Mouse (Mus musculus) cerebellum, postnatal 36 days (tissue): ENCODE measurements around the gene Fam102a.
"Not testable (repeated sequence)": the region's sequence is repeated elsewhere in the genome, so short reads cannot be mapped to it uniquely, and the experiment has no call there.

ENCODE experiments used
- DNase-seq, 2 experiments: peaks; one replicate each; pipeline ENCODE4 v3.0.0; 2021 to 2022; ENCODE audit warnings: mixed read lengths in 2 of 2

Gene Fam102a

DNA sequence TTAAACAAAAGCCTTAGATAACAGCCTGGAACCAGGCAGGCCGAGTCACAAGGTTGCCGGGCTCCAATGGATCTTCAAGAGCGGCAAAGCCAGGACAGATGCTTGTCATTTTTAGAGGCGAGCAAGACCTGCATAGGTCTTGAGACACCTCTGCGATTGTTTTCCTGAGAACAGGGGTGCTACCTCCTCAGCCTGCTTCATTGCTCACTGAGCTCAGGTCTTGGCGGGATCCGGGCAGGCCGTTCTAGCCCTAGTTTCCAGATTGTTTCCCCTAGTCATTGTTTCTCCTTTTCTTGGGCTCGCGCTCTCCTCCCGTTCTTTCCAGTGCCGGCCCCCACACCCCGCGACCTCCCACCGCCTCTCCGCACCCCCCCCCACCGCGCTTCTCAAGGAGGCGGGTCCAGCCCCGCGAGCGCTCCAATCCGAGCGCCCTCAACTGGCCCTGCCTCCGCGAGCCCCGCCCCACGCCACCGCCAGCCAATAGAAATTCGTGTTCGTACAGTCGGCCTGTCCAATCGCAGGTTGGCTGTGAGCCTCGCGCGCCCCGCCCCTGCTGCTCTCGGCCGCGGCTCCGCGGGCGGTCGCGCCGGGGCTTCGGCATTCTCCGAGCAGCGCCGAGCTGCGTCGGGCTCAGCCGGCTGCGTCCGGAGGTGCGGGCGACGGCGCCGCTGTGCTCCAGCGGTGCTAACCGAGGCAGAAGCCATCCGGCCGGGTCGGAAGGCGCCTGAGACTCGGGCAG is at the start of gene Fam102a:
Gene Fam102a, plus strand, starts transcription at position 600 of the 739 bp plus-strand sequence.
- DNase-seq = peak; percentile 99 to 100

- DNase-seq = no peak
Observed at GRCm38 (mm10) chr2:32485751-32486150, 49.4 kb upstream of the Fam102a start.

DNA sequence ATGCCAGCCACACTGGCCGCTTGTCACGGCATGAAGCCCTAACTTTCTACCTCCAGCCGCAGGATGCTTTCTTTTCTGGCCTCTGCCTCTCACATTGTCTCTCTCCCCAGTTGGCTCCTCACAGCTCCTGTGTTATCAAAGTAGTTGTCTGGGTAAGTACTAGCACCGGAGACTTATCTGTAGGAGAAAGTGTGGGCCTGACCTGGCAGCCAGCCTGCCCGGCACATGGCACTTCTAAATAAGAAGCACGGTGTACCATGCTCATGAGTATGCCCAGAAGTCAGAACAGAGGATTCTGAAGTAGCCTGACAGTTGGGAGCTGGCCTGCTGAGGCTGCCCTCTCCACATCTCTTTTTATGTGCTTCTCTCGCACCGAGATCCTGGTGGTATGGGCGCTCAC is 49.0 kb upstream of the Fam102a start:
- DNase-seq = no peak

GRCm38 (mm10) chr2:32487124-32487623 is 48.0 kb upstream of the Fam102a start:
- peak; percentile 90 to 97 for DNase-seq

GRCm38 (mm10) chr2:32488679-32489078 is 46.5 kb upstream of the Fam102a start:
- DNase-seq = peak; percentile 76 to 83

- DNase-seq = not testable (repeated sequence)
Observed at GRCm38 (mm10) chr2:32490730-32491129, 44.4 kb upstream of the Fam102a start.

DNA sequence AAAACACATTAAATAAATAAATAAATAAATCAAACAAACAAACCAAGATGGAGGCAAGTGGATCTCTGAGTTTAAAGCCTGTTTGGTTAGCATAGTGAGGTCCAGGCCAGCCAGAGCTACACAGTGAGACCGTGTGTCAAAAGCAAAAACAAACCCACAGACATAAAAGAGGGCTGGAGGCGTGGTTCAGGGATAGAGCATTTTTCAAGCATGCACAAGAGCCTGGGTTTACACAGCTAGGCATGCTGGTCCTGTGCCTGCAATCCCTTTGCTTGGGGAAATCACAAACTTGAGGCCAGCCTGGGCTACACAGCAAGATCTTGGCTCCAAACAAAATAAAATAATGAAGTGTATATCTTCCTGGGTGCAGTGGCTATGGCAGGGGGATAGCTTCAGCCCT is 42.5 kb upstream of the Fam102a start:
- no peak for DNase-seq

GRCm38 (mm10) chr2:32493301-32493701 is 41.8 kb upstream of the Fam102a start:
- no peak for DNase-seq

GRCm38 (mm10) chr2:32494522-32494921 is 40.6 kb upstream of the Fam102a start:
- no peak for DNase-seq

- DNase-seq = no peak
Observed at GRCm38 (mm10) chr2:32495185-32495726, 39.9 kb upstream of the Fam102a start.

- DNase-seq = no peak
Observed at GRCm38 (mm10) chr2:32496190-32496589, 38.9 kb upstream of the Fam102a start.

GRCm38 (mm10) chr2:32499365-32499764 is 35.8 kb upstream of the Fam102a start:
- DNase-seq = no peak

DNA sequence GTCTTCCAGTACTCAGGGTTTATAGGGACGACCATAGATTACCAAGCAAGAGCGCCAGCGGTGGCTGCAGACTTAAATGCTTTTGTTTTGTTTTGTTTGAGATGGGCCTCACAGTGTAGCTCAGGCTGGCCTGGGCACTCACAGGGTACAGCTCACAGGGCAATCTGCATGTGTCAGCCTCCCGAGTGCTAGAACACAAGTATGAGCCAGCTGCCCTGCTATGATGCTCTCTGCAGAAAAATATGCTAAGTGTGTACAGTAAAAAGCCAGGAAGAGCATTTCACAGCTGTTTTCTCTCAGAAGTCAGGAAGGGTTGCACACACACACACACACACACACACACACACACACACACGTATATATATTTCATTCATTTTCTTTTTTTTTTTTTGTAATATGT is 34.7 kb upstream of the Fam102a start:
- no peak for DNase-seq

DNA sequence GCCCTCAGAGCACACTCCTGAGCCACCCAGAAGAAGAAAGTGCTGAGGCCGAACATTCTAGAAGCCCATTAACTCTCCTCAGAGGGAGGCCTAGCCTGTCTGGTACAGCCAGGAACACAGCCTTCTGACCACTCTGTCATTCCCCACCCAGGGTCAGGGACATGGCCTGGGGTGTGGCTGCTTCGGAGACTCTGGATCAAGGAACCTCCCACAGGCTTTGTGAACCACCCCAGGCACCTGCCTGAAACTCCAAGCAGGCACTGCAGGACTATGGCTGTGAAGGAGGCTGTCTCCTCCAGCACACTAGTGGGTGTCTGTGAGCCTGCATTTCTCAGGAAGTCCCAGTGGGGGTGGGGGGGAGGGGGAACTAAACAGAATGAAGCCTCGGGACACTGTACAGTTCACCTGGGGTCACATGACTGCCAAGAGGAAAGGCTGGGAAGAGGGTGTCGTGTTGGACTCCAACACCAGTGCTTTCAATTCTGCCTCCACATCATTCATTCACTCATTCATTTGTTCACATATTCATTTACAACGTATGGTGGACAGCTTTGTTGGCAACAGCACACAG is 33.3 kb upstream of the Fam102a start:
- no peak for DNase-seq

- no peak for DNase-seq
Observed at GRCm38 (mm10) chr2:32502843-32503242, 32.3 kb upstream of the Fam102a start.

DNA sequence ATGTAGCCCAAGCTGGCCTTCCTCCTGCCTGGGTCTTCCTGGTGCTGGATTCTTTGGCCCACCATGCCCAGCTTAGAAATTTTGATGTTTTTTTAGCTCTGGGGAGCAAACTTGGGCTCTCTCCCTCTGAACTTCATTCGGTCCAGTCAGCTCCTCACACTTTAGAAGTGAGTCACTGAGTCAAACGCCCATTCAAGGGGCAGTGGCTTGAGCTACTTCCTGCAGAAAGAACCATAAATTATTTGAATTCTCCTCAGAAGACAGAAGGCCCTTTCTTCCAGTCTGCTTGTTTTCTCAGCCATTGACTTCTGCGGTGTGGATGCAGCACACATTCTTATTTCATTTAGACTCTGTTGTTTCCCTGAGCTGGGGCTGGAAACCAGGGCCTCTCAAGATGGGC is 31.5 kb upstream of the Fam102a start:
- no peak for DNase-seq

DNA sequence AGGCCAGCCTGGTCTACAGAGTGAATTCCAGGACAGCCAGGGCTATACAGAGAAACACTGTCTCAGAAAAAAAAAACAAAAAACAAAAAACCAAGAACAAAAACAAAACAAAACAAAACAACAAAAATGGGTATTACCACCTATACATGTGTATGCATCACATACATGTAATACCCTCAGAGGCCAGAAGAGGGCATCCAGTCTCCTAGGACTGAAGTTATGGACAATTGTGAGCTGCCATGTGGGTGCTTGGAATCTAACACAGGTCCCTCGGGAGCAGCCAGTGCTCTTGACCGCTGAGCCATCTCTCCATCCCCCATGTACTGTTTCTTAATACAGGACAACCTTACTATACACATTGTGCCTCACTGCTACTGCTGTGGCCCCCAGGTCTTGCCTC is 29.6 kb upstream of the Fam102a start:
- DNase-seq = no peak

DNA sequence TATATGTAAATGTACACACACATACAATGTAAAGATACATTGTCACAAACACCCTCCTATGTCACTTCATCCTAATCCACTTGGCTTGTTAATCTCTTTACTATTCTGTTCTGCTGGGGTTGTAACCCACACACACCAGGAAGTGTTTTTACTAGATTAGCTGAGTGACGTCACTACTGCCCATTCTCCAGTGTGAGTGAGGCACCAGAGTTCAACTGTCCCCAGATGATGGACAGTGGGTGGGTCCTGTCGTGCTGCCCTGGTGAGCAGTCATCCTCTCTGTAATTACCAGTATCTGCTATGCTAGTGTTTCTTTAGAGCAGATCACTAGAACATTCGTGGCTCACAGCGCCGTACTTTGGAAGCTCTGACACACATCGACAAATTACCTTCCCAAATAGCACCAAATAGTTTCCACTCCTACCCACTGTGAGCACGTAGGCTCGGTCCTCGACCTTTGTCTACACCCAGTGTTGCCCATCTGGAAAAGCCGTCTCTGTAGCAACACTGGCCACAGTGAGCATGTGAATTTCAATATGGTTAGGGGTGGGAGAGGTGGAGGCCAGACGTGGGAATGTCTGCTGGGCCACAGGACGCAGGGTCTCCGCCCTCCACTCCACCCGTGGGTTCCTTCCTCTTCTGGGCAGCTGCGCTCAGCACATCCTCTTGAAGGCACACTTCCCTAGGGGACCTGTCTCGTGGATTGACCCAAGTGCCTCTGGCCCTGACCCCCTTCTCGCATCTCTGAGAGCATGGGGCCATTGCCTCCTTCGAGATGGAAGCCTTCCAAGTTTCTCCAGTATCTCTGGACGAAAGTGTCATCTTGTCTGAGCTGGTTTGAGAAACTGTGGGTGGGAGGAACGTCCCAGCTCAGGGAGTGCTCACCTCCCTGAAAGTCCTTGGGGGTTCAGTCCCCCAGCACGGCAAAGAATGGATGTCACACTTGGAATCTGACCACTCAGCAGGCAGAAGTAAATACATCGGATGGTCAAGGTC is 28.2 kb upstream of the Fam102a start:
- DNase-seq = no peak

GRCm38 (mm10) chr2:32507906-32508305 is 27.2 kb upstream of the Fam102a start:
- DNase-seq = no peak

DNA sequence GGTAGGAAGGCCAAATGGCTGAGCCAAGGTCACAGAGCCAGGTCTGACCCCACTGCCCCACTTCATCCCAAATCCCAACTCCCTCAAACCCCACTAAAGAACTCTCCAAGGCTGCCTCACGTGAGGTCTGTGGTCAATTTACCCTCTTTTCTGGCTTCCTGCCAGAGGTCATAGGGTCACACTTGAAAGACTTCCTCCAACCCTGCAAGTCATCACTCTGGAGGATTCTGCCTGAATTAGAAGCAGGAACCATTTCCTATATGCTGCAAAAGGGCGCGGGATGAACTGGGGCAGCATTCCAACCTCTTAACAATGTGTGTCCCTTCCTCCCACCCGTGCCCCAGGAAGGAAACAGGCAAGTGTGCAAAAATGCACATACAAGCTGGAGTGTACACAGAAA is 25.8 kb upstream of the Fam102a start:
- no peak for DNase-seq

GRCm38 (mm10) chr2:32509896-32510295 is 25.2 kb upstream of the Fam102a start:
- DNase-seq = no peak

DNA sequence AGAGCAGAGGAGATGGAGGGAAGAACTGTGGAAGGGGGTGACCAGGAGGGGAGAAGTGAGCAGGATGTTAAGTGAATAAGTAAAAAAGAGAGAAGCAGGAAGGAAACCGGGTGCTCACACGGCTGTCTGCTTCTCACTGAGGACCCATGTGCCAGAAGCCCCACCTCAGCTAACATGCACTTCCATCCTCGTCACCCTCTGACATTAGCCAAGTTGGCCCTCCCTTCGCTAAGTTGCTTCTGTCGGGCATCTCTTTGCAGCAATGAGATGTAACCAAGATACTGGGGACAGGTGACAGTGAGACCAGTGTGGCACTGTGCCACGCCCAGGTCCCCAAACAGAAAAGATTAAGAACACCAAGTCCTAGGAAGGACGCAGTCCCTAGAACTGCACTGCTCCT is 22.5 kb upstream of the Fam102a start:
- no peak for DNase-seq

- no peak for DNase-seq
Observed at GRCm38 (mm10) chr2:32514335-32514734, 20.8 kb upstream of the Fam102a start.
